11 mouse cellular contexts compared by ENCODE assay signal in genomic region chr7:109492616-109493318, GRCm38 (mm10). TPM values are rescaled to one million over a fixed set of nuclear protein-coding genes. Genes with fewer than 3 reads are reported as not detected.
DNase-seq lines count a peak whose midpoint lies in the region; ATAC-seq and TF ChIP-seq lines count a peak whose summit lies in the region.
"Had no signal": no experiment of that assay in that cellular context is flagged by ENCODE, and none has a peak within 500 bp of the region (broad histone marks: within the 10 kb centered on the region; RNA-seq: fewer than 3 reads in every experiment).

No protein-coding gene starts in this region.

- H3K36me3 ChIP-seq in heart, embryonic 13.5 days, result no peaks in the 10 kb centered on the region
- no peaks in the 10 kb centered on the region for H3K36me3 ChIP-seq in heart, embryonic 10.5 days
- no peaks in the 10 kb centered on the region for H3K36me3 ChIP-seq in E14TG2a.4 (ENCODE audit: insufficient read depth, low read length)
- no peaks in the 10 kb centered on the region for H3K36me3 ChIP-seq in hindbrain, postnatal 0 days (ENCODE audit: insufficient read depth, low read length)

- DNase-seq in heart, embryonic 10.5 days (ENCODE audit: low spot score), result no peak
- DNase-seq in hindbrain, postnatal 0 days (ENCODE audit: low spot score), result no peak
- no peak for DNase-seq in adrenal gland, postnatal 14 days
- DNase-seq: lung, postnatal 10 days; retina, postnatal 1 day had no signal

- H3K27me3 ChIP-seq in heart, embryonic 13.5 days (replicated peaks), result peaks cover 35% of the 10 kb centered on the region
- H3K27me3 ChIP-seq in heart, embryonic 10.5 days (ENCODE audit: insufficient read depth, poor library complexity, severe bottlenecking), result peaks cover 43% of the 10 kb centered on the region
- H3K27me3 ChIP-seq in E14TG2a.4 (ENCODE audit: insufficient read depth, low read length), result peaks cover 7% of the 10 kb centered on the region; the same call in 1 of the 2 replicates
- no peaks in the 10 kb centered on the region for H3K27me3 ChIP-seq in hindbrain, postnatal 0 days (ENCODE audit: insufficient read depth, low read length)

- H3K27ac ChIP-seq in heart, embryonic 13.5 days (replicated peaks), result no peak overlapping the region
- H3K27ac ChIP-seq in heart, embryonic 10.5 days, result no peak overlapping the region
- H3K27ac ChIP-seq in cortical plate, adult 2 months (ENCODE audit: insufficient read depth, low read length), result peak overlapping the region; percentile 32; the same call in 1 of the 2 replicates
- H3K27ac ChIP-seq in hindbrain, postnatal 0 days, result peak overlapping the region; percentile 77

- H3K4me2 ChIP-seq in heart, embryonic 13.5 days, result peak overlapping the region; percentile 62; the same call in 1 of the 2 replicates
- peak overlapping the region; percentile 60 for H3K4me2 ChIP-seq in hindbrain, postnatal 0 days (ENCODE audit: low read depth, low read length)

- H3K9me3 ChIP-seq in heart, embryonic 13.5 days, result no peaks in the 10 kb centered on the region
- no peaks in the 10 kb centered on the region for H3K9me3 ChIP-seq in heart, embryonic 10.5 days
- H3K9me3 ChIP-seq in E14TG2a.4 (ENCODE audit: low read length), result no peaks in the 10 kb centered on the region
- H3K9me3 ChIP-seq in hindbrain, postnatal 0 days (ENCODE audit: low read length), result no peaks in the 10 kb centered on the region

- peaks cover 9% of the 10 kb centered on the region for H3K4me1 ChIP-seq in heart, embryonic 13.5 days
- H3K4me1 ChIP-seq in heart, embryonic 10.5 days, result peaks cover 6% of the 10 kb centered on the region
- H3K4me1 ChIP-seq in E14TG2a.4 (replicated peaks; ENCODE audit: low read depth, low read length), result peaks cover 28% of the 10 kb centered on the region
- peaks cover 2% of the 10 kb centered on the region; the same call in 1 of the 2 replicates for H3K4me1 ChIP-seq in cortical plate, adult 2 months (ENCODE audit: control insufficient read depth, insufficient read depth, low read length)
- H3K4me1 ChIP-seq in hindbrain, postnatal 0 days (ENCODE audit: insufficient read depth, low read length), result peaks cover 5% of the 10 kb centered on the region

- TF ChIP-seq CTCF in E14TG2a.4 (conservative IDR thresholded peaks at IDR 0.05; ENCODE audit: low read length), result no peak
- TF ChIP-seq CTCF in cortical plate, adult 2 months (IDR thresholded peaks at IDR 0.05; ENCODE audit: extremely low read depth, insufficient read depth, low read length), result no peak
- TF ChIP-seq CTCF in hindbrain, postnatal 0 days (IDR thresholded peaks at IDR 0.05; ENCODE audit: low read depth), result no peak

- 50% methylated on average over 18 of the region's 18 CpGs for WGBS in heart, embryonic 13.5 days
- WGBS in heart, embryonic 10.5 days, result 50% methylated on average over 18 of the region's 18 CpGs
- 63% methylated on average over 18 of the region's 18 CpGs for WGBS in hindbrain, postnatal 0 days

- H3K4me3 ChIP-seq in heart, embryonic 13.5 days, result no peak overlapping the region
- H3K4me3 ChIP-seq in heart, embryonic 10.5 days, result no peak overlapping the region
- H3K4me3 ChIP-seq in E14TG2a.4 (replicated peaks; ENCODE audit: low read length), result peak overlapping the region; percentile 35; the same call in 1 of the 2 replicates
- peak overlapping the region; percentile 27 for H3K4me3 ChIP-seq in cortical plate, adult 2 months (ENCODE audit: insufficient read depth, low read length)
- peak overlapping the region; percentile 38 for H3K4me3 ChIP-seq in hindbrain, postnatal 0 days (ENCODE audit: low read length)

- 0 out of 2 replicates have a peak, but pooled peaks have one; percentile 34 for TF ChIP-seq POLR2A in cortical plate, adult 2 months (IDR thresholded peaks at IDR 0.05; ENCODE audit: extremely low read depth, insufficient read depth, low read length)

- H3K9ac ChIP-seq in heart, embryonic 13.5 days, result no peak overlapping the region
- H3K9ac ChIP-seq in hindbrain, postnatal 0 days (replicated peaks; ENCODE audit: low read length), result peak overlapping the region; percentile 47

- ATAC-seq in heart, embryonic 13.5 days (ENCODE audit: extremely low read depth, insufficient number of reproducible peaks, low FRiP score, low TSS enrichment), result no peak
- ATAC-seq in hindbrain, postnatal 0 days, result peak; percentile 38
- no peak for ATAC-seq in monocyte, adult 5-6 weeks (replicated peaks; ENCODE audit: insufficient number of reproducible peaks, low FRiP score, low TSS enrichment, poor library complexity, severe bottlenecking)
- no peak for ATAC-seq in megakaryocyte-erythroid progenitor cell, adult 5-6 weeks (replicated peaks; ENCODE audit: low FRiP score, low TSS enrichment, poor library complexity, severe bottlenecking)
- ATAC-seq: inflammation-experienced regulatory T-cells, adult 6 months had no signal

RNA-seq across cellular contexts. Expression of gene Trim66, which starts 15.2 kb away (rescaled TPM):
- polyA plus RNA-seq in heart, embryonic 13.5 days (2015; fragmentation: Nextera tagmentation; extraction: Ambion mirVana), result not detected in 2 replicates
- 0.08 TPM in 1 of 2 replicates, not detected in the other for polyA plus RNA-seq in heart, embryonic 10.5 days (2016; fragmentation: Nextera tagmentation; extraction: Ambion mirVana)
- polyA plus RNA-seq in cortical plate, adult 2 months (2012; rRNA removed), result 13.7 and 15.1 TPM in 2 replicates
- 2.9 and 4.5 TPM in 2 replicates for total RNA-seq in hindbrain, postnatal 0 days (2014; rRNA removed)
- 0.61 and 0.73 TPM in 2 replicates for polyA plus RNA-seq in hindbrain, postnatal 0 days (2015; fragmentation: Nextera tagmentation; extraction: Ambion mirVana)
- under 0.01 to 0.19 TPM in 2 of 3 replicates, not detected in the other for total RNA-seq in monocyte, adult 5-6 weeks (2017)
- not detected in 2 replicates for total RNA-seq in megakaryocyte-erythroid progenitor cell, adult 5-6 weeks (2014; fragmentation: Nextera tagmentation)
- not detected in 2 replicates for total RNA-seq in megakaryocyte-erythroid progenitor cell, adult 5-6 weeks (2017)
- total RNA-seq in adrenal gland, postnatal 14 days (2021), result 0.70 and 0.90 TPM in 2 replicates
- polyA plus RNA-seq: inflammation-experienced regulatory T-cells, adult 6 months had no signal

RNA-seq across cellular contexts. Expression of gene Rpl27a, which starts 26.2 kb away (rescaled TPM):
- 82.1 and 89.2 TPM in 2 replicates for polyA plus RNA-seq in heart, embryonic 13.5 days (2015; fragmentation: Nextera tagmentation; extraction: Ambion mirVana)
- polyA plus RNA-seq in heart, embryonic 10.5 days (2016; fragmentation: Nextera tagmentation; extraction: Ambion mirVana), result 91.3 and 105 TPM in 2 replicates
- 325 and 368 TPM in 2 replicates for polyA plus RNA-seq in cortical plate, adult 2 months (2012; rRNA removed)
- 337 and 346 TPM in 2 replicates for total RNA-seq in hindbrain, postnatal 0 days (2014; rRNA removed)
- polyA plus RNA-seq in hindbrain, postnatal 0 days (2015; fragmentation: Nextera tagmentation; extraction: Ambion mirVana), result 100 and 104 TPM in 2 replicates
- total RNA-seq in monocyte, adult 5-6 weeks (2017), result 372 to 417 TPM (median 387 TPM) in 3 replicates
- total RNA-seq in megakaryocyte-erythroid progenitor cell, adult 5-6 weeks (2014; fragmentation: Nextera tagmentation), result 853 and 1,045 TPM in 2 replicates
- total RNA-seq in megakaryocyte-erythroid progenitor cell, adult 5-6 weeks (2017), result 970 and 1,232 TPM in 2 replicates
- 244 and 276 TPM in 2 replicates for total RNA-seq in adrenal gland, postnatal 14 days (2021)

RNA-seq across cellular contexts. Expression of gene Stk33, which starts 53.9 kb away (rescaled TPM):
- polyA plus RNA-seq in heart, embryonic 13.5 days (2015; fragmentation: Nextera tagmentation; extraction: Ambion mirVana), result 0.11 TPM in 1 of 2 replicates, not detected in the other
- polyA plus RNA-seq in heart, embryonic 10.5 days (2016; fragmentation: Nextera tagmentation; extraction: Ambion mirVana), result 0.24 TPM in 1 of 2 replicates, not detected in the other
- 0.78 and 1.3 TPM in 2 replicates for polyA plus RNA-seq in cortical plate, adult 2 months (2012; rRNA removed)
- total RNA-seq in hindbrain, postnatal 0 days (2014; rRNA removed), result 3.3 and 4.5 TPM in 2 replicates
- 4.6 and 6.2 TPM in 2 replicates for polyA plus RNA-seq in hindbrain, postnatal 0 days (2015; fragmentation: Nextera tagmentation; extraction: Ambion mirVana)
- total RNA-seq in monocyte, adult 5-6 weeks (2017), result not detected in 3 replicates
- not detected in 2 replicates for total RNA-seq in megakaryocyte-erythroid progenitor cell, adult 5-6 weeks (2014; fragmentation: Nextera tagmentation)
- total RNA-seq in megakaryocyte-erythroid progenitor cell, adult 5-6 weeks (2017), result not detected in 2 replicates
- total RNA-seq in adrenal gland, postnatal 14 days (2021), result 0.15 and 0.41 TPM in 2 replicates
- polyA plus RNA-seq: inflammation-experienced regulatory T-cells, adult 6 months had no signal

Comparison
In these comparisons a context has a peak if more than half of its experiments do, and no peak if none do; other contexts are left out.
1. H3K27ac ChIP-seq: peak in cortical plate, adult 2 months (single experiment) and hindbrain, postnatal 0 days (single experiment); none in heart, embryonic 13.5 days (single experiment) and heart, embryonic 10.5 days (single experiment).
2. H3K4me3 ChIP-seq: peak in E14TG2a.4 (single experiment), cortical plate, adult 2 months (single experiment) and hindbrain, postnatal 0 days (single experiment); none in heart, embryonic 13.5 days (single experiment) and heart, embryonic 10.5 days (single experiment).